Mouse (Mus musculus): ENCODE measurements around the gene Vmn1r235.

- no peak for TF ChIP-seq POLR2A (IDR thresholded peaks at IDR 0.05; ENCODE audit: low read depth, low read length)
- no peak for TF ChIP-seq CTCF (IDR thresholded peaks at IDR 0.05; ENCODE audit: extremely low read depth, insufficient read depth, insufficient read length, insufficient replicate concordance)
Observed at GRCm38 (mm10) chr17:21256111-21256510, at the start of gene Vmn1r235.

Measured in spleen, adult 2 months (tissue).